Mouse (Mus musculus) kidney, postnatal 36 days (tissue): ENCODE measurements around the gene Gm17662.

Source experiments
- DNase-seq, 2 experiments: peaks; one replicate each; pipeline ENCODE4 v3.0.0; 2021 to 2022; ENCODE audit warnings: mixed read lengths in 2 of 2

Gene Gm17662

DNA sequence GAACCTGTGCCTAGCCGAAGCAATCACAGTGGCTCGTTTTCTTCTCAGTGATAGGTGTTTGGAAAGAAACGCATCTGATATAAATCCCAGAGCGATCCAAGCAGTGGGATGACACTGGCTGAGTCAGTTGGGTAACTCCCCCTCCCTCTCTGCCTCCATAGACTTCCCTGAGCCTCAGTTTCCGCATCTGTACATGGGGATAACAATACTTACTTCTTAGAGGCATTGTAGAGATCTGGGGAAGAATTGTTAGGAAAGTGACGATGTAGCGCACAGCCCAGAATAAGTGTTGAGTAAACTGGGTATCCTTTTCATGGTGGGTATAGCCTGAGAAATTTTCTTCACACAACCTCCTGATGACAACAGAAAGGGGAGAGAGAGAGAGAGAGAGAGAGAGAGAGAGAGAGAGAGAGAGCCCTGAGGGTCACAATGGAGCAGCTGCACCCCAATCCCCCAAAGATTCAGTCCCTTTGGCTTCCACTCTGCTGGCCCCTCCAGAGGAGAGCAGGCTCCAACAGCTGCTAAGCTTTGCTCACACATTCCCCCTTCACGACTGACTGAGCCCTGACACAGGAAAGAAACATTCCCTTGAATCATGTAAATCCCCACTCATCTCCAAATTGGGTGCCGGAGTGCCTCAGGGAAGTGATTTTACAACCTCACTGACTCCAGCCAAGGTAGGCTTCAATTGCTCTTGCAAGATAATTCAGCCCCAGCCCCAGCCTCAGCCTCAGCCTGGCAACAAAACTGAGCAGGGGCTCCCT lies 31.6 kb downstream of the Gm17662 start:
- no peak for DNase-seq

- DNase-seq, result peak; percentile 61 to 82
Observed at GRCm38 (mm10) chr4:104891708-104892107, 34.6 kb downstream of the Gm17662 start.

DNA sequence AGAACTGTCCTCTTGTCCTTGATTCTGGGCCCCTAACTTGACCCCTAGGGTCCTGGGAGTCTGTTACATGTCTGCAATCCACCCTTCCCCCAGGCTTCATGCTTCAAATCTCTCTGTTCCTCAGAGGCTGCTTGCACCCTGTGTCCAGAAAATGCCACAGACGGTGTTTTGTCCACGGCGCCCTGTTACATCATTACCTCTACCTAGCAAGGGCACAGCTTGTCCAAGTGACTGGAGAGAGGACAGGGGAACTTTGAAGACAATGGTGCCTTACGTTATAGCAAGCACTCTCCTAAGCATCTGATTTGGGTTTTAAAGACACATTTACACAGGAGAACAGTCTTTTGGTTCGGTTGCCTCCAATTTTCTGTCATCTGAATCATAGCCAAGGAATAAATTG lies 36.5 kb downstream of the Gm17662 start:
- no peak for DNase-seq

DNA sequence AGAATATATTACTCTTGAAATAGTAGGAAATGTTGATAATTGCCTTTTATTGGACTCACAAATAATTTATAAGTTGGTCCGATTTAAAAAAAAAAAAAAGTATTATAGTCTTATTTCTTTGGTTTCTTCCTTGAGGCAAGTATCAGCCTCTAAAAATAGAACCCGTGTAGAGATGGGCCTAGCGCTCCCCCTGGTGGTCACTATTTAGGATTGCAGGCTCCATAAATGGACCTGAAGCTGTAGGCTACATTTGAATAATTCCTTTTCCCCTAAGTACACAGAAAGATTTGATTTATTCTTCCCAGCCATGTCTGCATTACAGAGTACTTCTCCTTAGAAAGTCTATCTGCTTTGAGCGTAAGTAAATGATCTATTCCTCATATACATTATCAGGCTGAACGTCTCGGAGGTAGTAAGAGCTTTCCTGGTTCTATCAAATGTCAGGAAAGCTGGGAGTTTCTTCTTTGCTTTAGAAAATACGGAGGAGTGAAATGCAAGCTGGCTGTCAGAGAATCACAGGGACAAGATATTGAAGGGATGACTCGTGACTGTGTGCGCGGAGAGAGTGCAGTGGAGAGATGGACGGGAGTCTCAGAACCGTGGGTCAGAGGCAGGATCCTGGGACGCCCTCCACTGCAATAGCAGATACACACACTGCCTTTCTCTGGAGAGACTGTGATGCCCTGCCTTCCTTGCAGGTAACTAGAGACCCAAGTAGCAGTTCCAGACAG lies 37.0 kb downstream of the Gm17662 start:
- peak; percentile 40 to 74 for DNase-seq

DNA sequence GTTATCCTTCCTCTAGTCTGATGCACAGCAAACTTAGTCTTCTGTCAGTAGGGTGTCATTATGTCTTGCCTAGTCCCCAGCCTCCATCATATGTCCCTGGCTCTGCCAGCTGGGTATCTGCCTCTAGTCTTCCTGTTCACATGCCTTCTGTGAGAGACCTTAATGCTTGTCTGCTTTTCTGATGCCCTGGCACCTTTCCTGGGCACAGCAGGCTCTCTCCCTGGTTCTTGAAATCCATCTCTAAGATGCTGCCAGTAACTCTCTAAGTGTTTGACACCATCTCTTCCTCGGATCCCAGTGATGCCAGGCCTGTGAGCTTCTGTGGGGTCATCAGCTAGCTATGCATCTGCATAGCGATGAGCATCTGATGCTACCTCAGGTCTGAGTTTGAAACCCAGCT lies 45.7 kb downstream of the Gm17662 start:
- DNase-seq, result no peak

GRCm38 (mm10) chr4:104905049-104905448 lies 47.9 kb downstream of the Gm17662 start:
- DNase-seq, result no peak
